Mouse (Mus musculus) naive thymus-derived CD4-positive, alpha-beta T cell, adult 5 months (primary cell): ENCODE measurements around the gene Tmem171. TPM values are rescaled to one million over a fixed set of nuclear protein-coding genes. Genes with fewer than 3 reads are reported as not detected.

ENCODE experiments used
- polyA plus RNA-seq: library from polyadenylated mRNA; unstranded; fragments of 100-300 nt; shearing (Covaris generic); gene quantifications from one replicate; pipeline ENCODE4 v1.2.1, GENCODE M21; 2017

Gene Tmem171
- polyA plus RNA-seq, result not detected

GRCm38 (mm10) chr13:98694773-98695314 lies at the start of gene Tmem171:
Gene Tmem171 (minus strand): TSS chr13:98694834.

DNA sequence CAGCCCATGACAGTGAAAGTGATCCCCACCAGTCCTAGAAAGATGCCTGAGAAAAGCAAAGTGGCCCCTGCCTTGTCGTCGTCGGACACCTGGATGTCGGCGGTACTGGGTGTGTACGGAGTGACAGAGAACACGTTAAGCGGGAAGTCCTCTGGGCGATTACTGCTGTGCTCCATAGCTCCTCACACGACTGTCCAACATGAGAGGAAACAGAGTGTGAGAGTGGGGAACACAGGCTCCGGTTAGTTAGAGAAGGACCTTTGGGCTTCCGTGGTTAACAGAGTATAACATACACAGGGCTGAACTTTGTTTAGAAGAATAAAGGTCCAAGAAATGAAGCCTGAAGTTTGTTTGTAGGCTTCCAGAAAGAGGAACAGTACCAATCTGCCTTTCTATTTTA lies 57.5 kb downstream of the Tmem171 start, which contains the start of gene Tmem174:
Gene Tmem174 (minus strand): TSS at position 266 of the 400 bp plus-strand sequence.

Other genes starting within 250 kb of the Tmem171 start
- not detected for gene Gm10320, start 202.8 kb downstream of the Tmem171 start, polyA plus RNA-seq
- not detected for gene Tmem174, start 57.4 kb downstream of the Tmem171 start, polyA plus RNA-seq
- 48.4 TPM for gene Fcho2, start 120.6 kb upstream of the Tmem171 start, polyA plus RNA-seq
- gene Tnpo1, start 231.6 kb upstream of the Tmem171 start, polyA plus RNA-seq, result 80.6 TPM